Mouse (Mus musculus) ES-Bruce4 (cell line): Measurements from ENCODE around the gene Mamdc2.

Source experiments
- CTCF ChIP-seq: IDR thresholded peaks from one replicate; pipeline ENCODE4 v1.8.1; 2011; ENCODE audit warnings: low read depth, low read length
- EP300 ChIP-seq: IDR thresholded peaks from 2 replicates; pipeline ENCODE4 v1.6.1; 2011; ENCODE audit warnings: low read depth, low read length; ENCODE audit not compliant: insufficient read depth
- POLR2A ChIP-seq: IDR thresholded peaks from one replicate; pipeline ENCODE4 v1.8.1; 2011; ENCODE audit warnings: low read length; ENCODE audit not compliant: insufficient read depth

GRCm38 (mm10) chr19:23447988-23448497 is at the start of gene Mamdc2:
- no peak for TF ChIP-seq CTCF
- no peak for TF ChIP-seq EP300
- TF ChIP-seq POLR2A = no peak
